In the genomic region with DNA sequence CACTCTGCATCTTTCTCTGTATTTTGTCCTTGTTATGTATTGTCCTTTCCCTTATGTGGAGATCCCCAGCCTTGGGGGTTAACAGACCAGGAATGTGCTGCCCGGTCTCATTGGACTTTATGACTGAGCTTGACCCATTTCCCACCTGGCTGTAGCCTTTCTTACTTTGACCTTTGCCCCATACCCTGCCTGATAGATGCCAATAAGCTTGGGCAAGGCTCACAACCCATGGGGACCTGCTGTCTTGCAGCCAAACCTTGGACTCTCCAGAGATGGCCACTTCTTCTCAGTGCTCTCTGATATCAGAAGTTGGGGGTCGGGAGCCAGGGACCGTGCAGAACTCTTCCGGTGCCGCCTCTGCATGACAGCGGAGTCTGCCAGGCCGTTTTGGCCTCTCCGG, we compare ENCODE assay signal across 12 mouse cellular contexts.
"Had no signal": no experiment of that assay in that cellular context is flagged by ENCODE, and none has a peak within 500 bp of the region (broad histone marks: within the 10 kb centered on the region; RNA-seq: fewer than 3 reads in every experiment).

No protein-coding gene starts in this region.

- H3K9ac ChIP-seq: limb, embryonic 12.5 days; liver, embryonic 15.5 days; midbrain, embryonic 13.5 days; neural tube, embryonic 15.5 days had no signal

- H3K4me2 ChIP-seq: limb, embryonic 12.5 days; liver, embryonic 15.5 days; midbrain, embryonic 13.5 days; neural tube, embryonic 15.5 days had no signal

- DNase-seq: liver; lung, adult 2 months; lung, postnatal 36 days; right cerebral cortex, adult 18-20 months; right cerebral cortex, postnatal 25 days; thymus, postnatal 4 days had no signal

- ATAC-seq: intestine, embryonic 16.5 days; lung, postnatal 0 days; midbrain, embryonic 13.5 days had no signal

- H3K27me3 ChIP-seq: limb, embryonic 12.5 days; liver, embryonic 15.5 days; midbrain, embryonic 13.5 days; neural tube, embryonic 15.5 days had no signal

- H3K27ac ChIP-seq: limb, embryonic 12.5 days; liver, embryonic 15.5 days; midbrain, embryonic 13.5 days; neural tube, embryonic 15.5 days had no signal

- H3K9me3 ChIP-seq: limb, embryonic 12.5 days; liver, embryonic 15.5 days; midbrain, embryonic 13.5 days; neural tube, embryonic 15.5 days had no signal

- H3K4me3 ChIP-seq: limb, embryonic 12.5 days; liver, embryonic 15.5 days; midbrain, embryonic 13.5 days; neural tube, embryonic 15.5 days had no signal
